Mouse (Mus musculus) CD4-positive naive resting alpha-beta T cell, adult 57 days (primary cell): Measurements from ENCODE around the gene Zfp874b. TPM values are rescaled to one million over a fixed set of nuclear protein-coding genes. Genes with fewer than 3 reads are reported as not detected.

ENCODE experiments used
- total RNA-seq: library from RNA; stranded (reverse); gene quantifications from one replicate; pipeline ENCODE4 v1.2.4, GENCODE M21; 2023

The Zfp874b gene
- 22.2 TPM for total RNA-seq

DNA sequence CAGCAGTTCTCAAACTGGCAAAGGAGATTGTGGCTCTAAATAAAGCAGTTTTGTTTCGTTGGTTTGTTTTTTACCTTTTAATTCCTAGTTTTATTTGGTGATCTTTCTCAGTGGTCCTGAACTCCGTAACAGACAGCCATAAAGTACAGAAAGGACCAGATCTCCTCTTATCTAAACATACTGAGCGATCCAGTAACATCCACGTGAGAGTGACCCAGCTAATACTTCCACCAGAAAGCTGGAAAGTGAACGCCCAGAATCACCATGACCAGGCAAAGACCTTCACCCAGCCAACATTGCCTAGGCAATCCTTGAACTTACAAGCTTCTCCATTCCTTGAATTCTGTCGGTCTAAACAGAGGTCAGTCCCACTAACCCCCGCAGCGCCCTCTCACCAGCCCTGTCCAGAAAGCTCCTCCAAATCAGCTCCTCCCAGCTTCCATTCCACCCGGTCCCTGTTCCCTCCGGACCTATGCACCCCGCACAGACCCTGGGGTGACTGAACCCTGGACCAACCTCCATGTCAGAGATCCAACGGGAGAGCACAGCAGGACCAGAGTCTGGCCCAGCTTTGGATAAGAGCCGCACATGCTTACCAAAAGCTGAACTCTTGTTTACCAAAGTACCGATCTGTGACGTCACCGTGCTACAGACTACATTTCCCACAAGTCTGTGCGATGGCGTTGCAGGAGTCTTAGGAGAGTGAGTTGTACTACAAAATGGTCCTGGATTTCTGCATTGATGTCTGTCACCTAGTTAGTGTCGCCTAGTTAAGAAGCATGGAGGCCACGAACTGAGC lies at the start of gene Zfp874b:
TSS of gene Zfp874b (minus strand) at position 634 of the 799 bp plus-strand sequence.

DNA sequence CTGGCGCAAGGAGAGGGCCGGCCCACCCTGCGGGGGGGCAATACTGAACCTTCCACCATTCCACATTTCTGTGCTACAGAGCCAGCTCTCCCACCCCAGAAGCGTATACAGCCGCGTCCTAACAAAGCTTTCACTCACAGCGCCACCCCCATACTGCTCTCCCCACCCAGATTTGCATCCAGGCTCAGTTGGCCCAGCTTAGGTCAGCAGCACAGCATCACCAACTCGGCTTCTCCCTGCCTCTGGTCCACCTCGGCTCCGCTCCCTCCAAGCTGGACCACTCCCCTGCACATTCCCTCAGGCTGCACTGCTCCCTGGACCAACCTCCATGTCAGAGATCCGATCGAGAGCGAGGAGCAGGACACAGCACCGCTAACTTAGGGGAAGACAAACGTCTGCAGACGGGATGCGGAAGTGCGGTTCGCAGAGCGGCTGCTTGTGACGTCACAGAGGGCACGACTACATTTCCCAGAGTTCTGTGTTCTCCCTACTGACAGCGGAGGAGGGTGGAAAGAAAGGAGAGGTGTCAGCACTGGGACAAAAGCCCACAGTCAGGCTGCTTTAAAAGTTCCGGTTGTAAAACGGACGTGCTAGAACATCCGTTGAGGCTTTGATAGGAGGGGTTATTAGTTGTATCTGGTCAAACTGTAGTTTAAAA lies 41.8 kb upstream of the Zfp874b start, which contains the start of the genes Gm26965 and Zfp87:
TSS of gene Gm26965 (minus strand) at position 399 of the 658 bp plus-strand sequence.
TSS of gene Zfp87 (minus strand) at position 425 of the 658 bp plus-strand sequence.

DNA sequence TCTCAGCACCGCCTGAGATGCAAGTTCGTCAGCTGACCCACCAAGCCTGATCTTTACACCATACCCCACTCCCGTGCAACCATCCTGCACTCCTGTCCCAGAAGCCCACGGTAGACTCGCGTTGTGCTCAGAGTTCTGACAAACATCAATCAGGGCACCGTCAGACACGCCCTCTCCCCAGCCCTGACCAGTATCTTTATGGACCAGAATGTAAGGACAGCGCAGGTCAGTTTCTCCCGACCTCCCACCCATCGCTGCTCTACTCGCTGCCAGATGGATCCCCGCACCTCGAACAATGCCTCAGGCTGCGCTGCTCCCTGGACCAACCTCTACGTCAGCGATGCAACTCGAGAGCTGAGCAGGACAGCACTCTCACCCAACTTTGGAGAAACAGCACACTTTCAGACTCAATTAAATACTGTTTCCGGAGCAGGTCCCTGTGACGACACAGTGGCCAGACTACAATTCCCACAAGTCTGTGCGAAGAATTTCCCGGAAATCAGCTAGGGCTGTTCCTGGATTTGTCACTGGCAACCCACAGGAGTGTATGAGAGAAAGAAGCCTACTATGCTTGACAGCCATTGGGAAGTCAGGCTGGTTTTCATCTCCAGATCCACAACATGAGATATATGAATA lies 16.1 kb upstream of the Zfp874b start, which contains the start of gene Zfp58:
TSS of gene Zfp58 (minus strand) at position 472 of the 636 bp plus-strand sequence.

DNA sequence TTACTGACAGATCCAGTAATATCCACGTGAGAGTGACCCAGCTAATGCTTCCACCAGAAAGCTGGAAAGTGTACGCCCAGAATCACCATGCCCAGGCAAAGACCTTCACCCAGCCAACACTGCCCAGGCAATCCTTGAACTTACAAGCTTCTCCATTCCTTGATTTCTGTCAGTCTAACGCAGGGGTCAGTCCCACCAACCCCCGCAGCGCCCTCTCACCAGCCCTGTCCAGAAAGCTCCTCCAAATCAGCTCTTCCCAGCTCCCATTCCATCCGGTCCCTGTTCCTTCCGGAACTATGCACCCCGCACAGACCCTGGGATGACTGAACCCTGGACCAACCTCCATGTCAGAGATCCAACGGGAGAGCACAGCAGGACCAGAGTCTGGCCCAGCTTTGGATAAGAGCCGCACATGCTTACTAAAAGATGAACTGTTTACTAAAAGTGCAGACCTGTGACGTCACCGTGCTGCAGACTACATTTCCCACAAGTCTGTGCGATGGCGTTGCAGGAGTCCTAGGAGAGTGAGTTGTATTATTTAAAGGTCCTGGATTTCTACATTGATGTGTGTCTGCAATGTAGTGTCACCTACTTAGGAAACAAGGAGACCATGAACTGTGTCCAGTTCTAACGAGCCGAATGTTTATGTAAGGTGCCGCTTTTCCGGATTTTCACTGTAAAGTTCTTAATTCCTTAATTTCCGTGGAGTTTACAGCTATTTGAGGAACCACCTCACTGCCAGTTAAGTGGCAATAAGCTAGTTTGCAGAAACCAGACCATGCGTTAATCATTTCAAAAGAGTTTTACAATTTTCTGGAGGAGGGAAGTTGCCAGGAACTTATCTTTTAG lies 32.7 kb downstream of the Zfp874b start, which contains the start of gene Zfp874a:
TSS of gene Zfp874a (minus strand) at position 453 of the 849 bp plus-strand sequence.

Other genes starting within 250 kb of the Zfp874b start
- 1.8 TPM for gene Zfp458, start 205.8 kb downstream of the Zfp874b start, total RNA-seq
- 1.5 TPM for gene Zfp457, start 177.8 kb downstream of the Zfp874b start, total RNA-seq
- 12.8 TPM for gene Zfp595, start 151.7 kb downstream of the Zfp874b start, total RNA-seq
- 5.7 TPM for gene Gm28044, start 123.7 kb downstream of the Zfp874b start, total RNA-seq
- 5.2 TPM for gene Zfp953, start 123.7 kb downstream of the Zfp874b start, total RNA-seq
- 1.7 TPM for gene Gm28041, start 108.5 kb downstream of the Zfp874b start, total RNA-seq
- 5.5 TPM for gene Zfp456, start 108.4 kb downstream of the Zfp874b start, total RNA-seq
- 11.6 TPM for gene Zfp429, start 84.4 kb downstream of the Zfp874b start, total RNA-seq
- gene Zfp459, start 62.8 kb downstream of the Zfp874b start, total RNA-seq = 4.3 TPM
- 8.9 TPM for gene Zfp874a, start 32.6 kb downstream of the Zfp874b start, total RNA-seq
- gene Zfp58, start 16.3 kb upstream of the Zfp874b start, total RNA-seq = 11.8 TPM
- not detected for gene Gm26965, start 41.9 kb upstream of the Zfp874b start, total RNA-seq
- gene Zfp87, start 41.9 kb upstream of the Zfp874b start, total RNA-seq = 19.9 TPM
- gene Zfp748, start 69.6 kb upstream of the Zfp874b start, total RNA-seq = 10.6 TPM
- gene Zfp729b, start 125.4 kb upstream of the Zfp874b start, total RNA-seq = 10.2 TPM
- gene Gm49345, start 153.5 kb upstream of the Zfp874b start, total RNA-seq = 2.2 TPM
- gene Zfp729a, start 153.5 kb upstream of the Zfp874b start, total RNA-seq = 10.7 TPM
- 5.4 TPM for gene Zfp738, start 202.8 kb upstream of the Zfp874b start, total RNA-seq
- gene Zfp65, start 244.9 kb upstream of the Zfp874b start, total RNA-seq = 7.2 TPM